Mouse (Mus musculus) heart, adult 8-10 months (tissue): Measurements from ENCODE around the gene Ticrr. TPM values are rescaled to one million over a fixed set of nuclear protein-coding genes. Genes with fewer than 3 reads are reported as not detected.

Experiments
- DNase-seq: peaks from one replicate; pipeline ENCODE4 v3.0.0; 2022; ENCODE audit warnings: low spot score
- total RNA-seq, 4 experiments: library from RNA; stranded (reverse); gene quantifications; 2 replicates each; pipeline ENCODE4 v1.2.4; 2022

Gene Ticrr
- total RNA-seq, 4 experiments from 2014 or later, result 0.14 TPM; not detected in 3

DNA sequence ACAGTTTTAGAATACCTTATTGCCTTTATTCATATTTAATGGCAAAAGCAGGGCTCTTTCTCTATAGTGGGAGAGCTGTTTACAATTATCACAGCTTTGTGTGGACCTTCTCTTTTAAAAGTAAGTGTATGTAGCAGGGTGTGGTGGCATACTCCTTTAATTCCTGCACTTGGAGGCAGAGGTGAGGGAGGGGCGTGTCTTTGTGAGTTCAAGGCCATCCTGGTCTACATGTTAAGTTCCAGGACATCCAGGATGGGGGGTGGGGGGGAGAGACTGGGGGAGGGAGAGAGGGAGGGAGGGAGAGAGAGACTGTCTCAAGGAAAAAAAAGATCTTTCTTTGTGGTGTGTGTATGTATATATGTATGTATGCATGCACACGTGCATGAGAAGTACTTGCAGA, 20.2 kb downstream of the Ticrr start:
- DNase-seq, result no peak

DNA sequence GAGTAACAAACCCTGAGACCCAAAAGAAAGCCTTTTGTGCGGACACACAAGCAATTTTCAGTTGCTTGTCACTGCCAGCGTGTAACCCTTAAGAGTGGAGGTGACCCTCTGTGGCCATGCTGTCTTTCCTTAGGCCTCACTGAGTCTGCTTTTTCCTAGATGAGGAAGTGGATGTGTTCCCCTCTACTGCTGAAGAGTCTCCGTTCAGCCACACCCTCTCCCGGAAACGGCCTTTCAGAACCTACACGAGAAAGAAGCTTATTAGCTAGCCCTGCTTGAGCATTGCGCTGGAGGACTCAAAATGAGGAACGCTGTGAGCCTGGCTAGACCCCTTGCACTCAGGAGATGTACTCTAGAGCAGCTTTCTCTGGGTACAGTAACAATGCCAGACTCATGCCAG, 36.5 kb downstream of the Ticrr start:
- no peak for DNase-seq

DNA sequence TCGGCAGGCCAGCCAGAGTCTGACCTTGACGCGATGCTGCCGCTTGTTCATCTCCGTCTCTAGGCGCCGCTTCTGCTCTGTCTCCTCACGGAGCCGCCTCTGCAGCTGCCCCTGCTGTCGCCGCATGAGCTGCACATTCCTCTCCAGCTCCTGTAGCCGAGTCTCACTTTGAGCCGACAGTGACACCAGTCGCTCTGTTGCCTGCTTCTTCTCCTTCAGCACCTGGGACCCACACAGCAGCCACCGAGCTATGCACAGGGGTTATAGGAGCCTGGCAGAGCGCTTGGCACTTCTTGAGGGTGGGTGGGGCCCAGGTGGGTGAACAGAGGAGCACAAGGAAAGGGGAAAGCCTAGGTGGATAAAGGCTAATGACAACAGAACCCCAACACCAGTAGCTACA, 42.8 kb downstream of the Ticrr start:
- DNase-seq, result no peak

DNA sequence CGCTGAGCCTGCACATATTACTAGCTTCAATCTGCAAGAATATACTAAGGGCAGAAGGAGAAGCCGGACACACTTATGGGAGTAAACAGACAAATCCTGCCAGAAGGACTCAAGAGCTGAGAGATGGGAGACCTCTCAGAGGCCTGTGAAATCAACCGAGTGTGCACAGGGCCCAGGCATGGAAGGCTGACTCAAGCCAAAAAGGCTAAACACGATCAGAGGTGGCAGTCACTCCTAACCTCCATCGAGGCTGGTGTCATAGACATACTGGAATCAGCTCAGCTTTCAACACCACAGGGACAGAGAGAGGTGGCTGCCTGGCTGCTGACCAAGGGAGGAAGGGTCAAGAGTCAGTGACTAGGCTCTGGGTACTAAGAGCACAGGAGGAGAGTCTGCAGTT, 45.2 kb downstream of the Ticrr start:
- no peak for DNase-seq

DNA sequence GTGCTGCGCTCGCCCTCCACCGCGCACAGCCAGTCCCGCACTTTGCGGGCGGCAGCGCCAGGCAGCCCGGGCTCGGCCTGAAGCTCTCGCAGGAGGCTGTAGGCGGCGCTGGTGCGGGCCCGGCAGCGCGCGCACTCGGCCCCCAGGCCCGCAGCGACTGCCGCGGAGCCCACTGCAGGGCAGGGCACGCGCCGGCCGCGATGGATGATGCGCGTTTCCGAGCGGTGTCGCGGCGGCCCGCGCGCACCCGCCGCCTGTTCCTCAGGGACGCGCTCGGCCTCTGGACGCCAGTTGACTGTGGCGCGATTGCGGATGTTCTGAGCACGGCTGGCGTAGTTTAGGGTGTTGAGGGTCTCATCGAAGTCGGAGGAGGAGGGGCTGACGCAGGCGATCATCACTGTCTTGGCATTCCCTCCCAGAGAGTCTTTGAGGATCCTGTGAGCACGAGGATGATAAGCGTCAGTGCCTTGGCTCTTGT, 50.2 kb downstream of the Ticrr start:
- no peak for DNase-seq

DNA sequence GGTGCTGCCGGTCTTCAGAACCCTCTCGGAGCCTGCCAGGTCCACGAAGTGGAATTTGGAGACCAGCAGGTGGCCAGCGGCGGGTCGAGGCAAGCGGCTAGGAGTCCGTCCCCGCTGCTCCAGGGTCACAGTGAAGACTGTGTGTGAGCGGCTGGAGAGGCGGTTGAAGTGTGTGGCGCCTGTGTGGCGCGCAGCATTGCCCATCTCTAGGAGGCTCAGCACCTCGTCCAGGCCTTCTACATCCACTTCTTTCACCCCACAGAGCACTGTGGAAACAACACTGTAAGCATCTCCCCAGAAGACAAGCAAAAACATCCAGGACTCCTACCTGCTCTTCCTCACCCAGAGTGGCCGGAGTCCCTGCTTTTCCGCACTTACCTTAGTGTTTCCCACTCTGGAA, 50.8 kb downstream of the Ticrr start:
- DNase-seq, result no peak

DNA sequence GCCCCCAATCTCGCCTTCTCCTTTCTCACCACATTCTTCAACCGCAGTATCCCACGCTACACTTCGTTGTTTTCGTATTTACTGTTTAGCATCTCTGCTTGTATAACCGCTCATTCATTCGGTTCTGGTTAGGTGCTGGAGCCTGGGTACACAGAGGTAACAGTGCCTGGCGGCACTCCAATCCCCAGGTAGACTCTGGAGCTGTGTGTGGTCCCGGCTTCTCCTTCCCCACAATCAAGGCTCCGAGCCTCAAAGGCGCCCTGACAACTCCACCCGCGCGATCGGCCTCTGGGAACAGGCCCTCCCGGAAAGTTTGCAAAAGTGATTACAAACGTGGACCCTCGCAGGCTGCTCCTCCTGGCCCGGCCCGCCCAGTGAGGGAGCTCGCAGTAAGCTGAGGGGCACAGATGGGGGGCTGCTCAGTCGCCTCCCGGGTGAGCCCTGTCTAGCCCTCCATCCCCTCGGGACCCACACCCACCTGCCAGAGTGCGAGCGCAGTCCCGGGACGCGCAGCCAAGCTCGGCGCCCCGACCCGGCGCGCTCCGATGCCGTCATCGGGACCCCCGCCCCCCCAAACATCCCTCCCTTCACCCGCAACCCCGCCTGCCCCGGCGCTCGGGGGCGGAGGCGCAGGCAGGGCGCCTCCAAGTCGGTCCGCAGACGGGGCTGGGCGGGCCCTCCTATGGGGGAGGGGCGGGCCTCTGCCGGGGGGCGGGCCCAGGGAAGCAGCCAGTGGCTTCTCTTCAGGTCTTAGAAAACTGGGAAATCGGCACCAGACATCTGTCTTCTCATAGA, 55.4 kb downstream of the Ticrr start, which contains the start of gene Kif7:
TSS of gene Kif7 (minus strand) at position 534 of the 795 bp plus-strand sequence.
- DNase-seq, result peak; percentile 75

DNA sequence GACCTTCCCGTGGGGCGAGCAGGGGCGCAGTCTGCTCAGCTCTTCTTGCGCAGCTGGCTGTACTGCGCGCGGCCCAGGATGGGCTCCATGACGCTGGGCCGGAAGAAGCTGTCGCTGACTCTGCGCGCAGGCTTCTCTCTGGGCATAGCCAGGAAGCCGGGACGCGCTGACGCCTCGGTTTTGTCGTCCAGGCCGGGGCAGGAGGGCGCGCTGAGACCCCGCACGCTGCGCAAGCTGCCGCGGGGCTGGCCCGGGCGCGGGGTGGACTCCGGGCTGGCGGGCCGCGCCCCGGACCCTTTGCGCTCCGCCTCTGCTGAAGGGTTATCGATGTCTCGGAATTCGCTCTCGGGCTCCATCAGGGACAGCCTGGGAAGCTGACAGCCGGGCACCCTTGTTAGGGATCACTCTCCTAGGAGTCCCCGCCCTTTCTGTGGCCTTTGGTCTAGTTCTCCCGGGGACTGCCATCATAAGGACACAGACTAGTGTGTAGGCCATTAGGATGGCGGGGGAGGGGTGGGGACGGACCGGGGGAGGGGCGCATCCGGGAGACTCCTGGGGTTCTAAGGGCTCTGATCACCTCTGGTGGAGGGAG, 61.5 kb downstream of the Ticrr start:
- DNase-seq, result peak; percentile 36

DNA sequence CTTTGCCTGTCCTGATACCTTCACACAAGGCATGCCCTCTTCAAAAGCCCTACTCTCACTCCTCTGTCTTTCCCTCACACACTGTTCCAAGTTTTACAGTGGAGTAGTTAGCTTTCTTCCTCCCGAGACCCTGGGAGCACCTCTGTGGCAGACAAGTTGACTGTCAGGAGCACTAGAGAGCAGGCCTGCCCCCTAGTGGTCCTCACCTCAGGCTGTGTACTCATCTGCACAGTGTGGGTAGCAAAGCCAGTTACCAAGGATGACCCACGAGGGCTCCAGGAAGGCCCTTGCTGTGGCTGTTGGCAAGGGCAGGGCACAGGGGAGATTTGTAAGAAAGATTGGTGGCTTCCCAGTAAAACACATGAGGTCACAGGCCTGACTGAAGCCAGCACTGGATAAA, 67.1 kb downstream of the Ticrr start:
- peak; percentile 41 for DNase-seq

DNA sequence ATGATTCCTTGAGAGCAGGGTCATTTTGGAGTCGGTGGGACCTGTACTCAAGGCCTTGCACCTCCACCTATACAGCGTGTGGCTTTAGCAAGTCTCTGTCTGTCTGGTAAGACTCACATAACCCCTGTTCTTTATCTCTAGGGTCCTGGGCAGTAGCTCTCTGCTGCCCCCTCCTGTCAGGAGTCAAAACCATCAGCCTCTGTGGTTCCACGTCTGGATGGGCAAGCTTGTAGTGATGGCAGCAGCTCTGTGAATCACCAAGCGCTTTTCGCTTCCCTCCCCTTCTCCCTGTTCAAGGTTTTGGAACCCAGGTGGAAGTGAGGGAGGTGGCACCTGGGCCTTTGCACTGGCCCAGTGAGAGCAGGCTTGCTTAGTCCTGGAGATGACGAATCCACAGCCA, 68.2 kb downstream of the Ticrr start:
- peak; percentile 54 for DNase-seq

DNA sequence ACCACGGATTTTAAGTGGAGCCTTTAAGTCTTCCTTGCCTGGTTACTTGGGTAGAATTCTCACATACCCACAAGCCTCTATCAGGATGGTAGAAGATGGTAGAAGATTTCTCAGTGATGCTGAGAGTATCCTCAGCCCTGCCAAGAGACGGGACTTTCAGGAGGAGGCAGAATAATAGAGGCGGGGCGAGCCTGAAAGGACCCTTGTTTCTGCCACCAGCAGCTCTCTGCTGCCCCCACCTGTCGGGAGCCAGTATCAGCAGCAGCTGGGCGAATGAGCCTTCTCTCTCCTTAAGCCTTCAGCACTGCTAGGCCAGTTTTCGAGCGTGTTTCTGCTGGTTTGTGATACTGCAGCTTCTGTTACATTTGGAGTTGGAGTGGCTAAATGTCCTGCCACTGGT, 69.2 kb downstream of the Ticrr start:
- peak; percentile 45 for DNase-seq

DNA sequence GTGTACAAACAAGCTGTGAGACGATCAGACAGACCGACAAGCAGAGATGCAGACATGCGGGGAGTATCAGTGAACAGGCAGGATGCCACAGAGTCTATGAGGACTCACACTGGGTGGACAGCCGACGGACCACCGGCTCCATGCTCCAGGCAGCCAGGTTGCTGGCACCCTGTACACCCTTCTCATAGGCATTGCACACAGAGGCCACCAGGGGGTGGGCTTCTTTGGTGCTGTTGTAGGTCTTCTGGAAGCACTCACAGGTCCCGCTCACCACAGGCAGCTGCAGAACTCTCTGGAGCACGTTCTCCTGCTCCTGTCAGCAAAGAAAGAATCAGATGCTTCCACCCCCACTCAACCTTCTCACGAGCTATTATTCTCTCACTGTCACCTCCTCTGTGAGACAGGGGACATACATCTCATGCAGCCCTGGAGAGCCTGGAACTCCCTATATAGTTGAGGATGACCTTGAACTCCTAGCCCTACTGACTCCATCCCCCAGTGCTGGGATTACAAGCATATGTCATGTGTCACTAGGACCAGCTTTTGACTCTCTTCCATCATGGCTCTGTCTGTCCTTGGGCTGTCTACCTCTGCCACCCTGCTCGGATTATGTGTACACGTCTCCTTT, 69.9 kb downstream of the Ticrr start:
- DNase-seq, result no peak

DNA sequence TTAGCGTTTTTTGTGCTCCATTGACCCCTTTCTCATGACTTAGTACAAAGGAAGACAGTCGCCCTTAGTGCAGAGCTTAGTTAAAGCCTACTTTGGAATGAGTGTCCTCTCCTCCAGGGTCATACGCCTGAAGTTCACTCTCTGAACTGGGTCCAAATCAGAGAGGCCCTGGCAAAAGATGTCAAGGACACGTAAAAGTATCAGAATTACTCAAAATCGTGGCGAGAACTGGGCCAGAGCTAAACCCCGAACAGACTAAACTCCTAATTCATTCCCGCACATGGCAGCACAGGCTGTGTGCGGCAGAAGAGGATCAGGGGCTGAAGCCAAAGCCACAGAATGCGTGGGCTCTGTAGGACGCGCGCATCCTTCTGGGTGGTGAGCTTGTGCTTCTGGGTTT, 71.4 kb downstream of the Ticrr start:
- no peak for DNase-seq

DNA sequence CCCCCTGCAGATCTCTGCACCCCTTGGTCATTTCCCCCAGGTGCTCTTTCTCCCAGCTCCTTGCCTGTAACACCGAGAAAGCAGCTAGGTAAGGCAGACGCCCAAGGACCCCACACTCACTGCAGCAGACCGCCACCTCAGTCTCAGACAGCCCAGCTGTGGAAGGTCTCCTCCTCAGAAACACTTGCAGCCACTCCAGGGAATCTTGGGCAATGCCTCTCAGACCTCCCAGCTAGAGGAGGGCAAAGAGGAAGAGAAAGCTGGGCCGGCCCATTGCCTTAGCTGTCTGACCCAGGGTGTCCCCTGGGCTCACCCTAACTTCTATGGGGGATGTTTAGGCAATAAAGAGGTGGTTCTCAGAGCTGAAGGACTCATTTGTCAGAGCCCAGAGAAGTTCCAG, 72.6 kb downstream of the Ticrr start, which contains the start of gene Plin1:
TSS of gene Plin1 (minus strand) at position 282 of the 400 bp plus-strand sequence.
- no peak for DNase-seq

DNA sequence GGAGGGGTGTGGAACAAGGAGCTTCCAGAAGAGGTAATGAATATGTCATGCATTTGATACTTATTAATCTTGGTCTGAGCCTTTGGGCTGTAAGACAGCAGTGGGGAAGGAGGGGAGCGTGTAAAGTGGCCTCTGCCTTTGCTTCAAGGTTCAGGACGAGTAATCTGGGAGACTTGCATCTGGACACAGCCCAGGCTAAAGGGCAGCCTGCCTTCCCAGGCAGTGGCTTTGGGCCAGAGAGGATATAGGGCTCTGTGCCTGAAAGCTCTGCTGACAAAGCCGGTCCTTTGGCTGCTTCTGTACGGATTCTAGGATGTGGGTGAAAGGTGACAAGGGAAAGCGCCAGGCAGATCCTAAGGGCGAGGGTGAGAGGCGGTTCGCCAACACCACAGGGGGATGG, 74.6 kb downstream of the Ticrr start:
- DNase-seq, result peak; percentile 67

DNA sequence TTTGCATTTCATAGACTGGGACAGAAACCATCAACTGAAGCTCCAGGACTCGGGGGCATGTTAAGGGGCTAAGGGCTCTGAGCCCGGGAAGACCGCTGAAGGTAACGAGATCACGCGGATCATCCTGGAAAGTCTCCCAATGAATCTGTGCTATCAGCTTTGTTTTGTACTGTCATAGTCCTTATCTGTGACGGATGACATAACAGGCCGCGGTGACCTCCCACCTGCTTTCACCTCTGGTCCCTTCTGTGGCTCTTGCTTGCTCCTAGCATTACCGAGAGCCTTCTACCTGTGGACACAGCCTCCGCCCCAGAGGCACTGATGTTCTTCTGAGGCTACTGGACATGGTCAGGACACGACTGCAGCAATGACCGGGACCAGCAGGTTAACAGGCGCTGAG, 76.5 kb downstream of the Ticrr start:
- no peak for DNase-seq

DNA sequence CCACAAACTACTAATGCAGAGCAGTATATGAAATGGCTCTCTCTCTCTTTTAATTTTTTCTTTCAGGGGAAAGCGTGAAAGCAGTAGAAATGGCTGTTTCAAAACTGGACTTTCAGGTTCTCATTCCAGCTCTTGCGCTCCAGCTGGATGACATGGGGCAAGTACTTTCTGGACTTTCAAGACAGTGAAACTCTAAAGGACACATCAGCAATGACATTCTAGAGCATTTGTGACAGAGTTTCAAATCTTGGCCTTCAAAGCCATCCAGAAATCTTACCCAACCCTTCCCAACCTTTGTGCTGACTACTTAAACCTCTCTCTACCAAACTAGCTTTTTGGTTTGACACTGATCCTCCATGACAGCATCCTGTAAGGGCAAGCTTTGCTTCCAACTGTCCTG, 78.9 kb downstream of the Ticrr start:
- DNase-seq, result no peak

DNA sequence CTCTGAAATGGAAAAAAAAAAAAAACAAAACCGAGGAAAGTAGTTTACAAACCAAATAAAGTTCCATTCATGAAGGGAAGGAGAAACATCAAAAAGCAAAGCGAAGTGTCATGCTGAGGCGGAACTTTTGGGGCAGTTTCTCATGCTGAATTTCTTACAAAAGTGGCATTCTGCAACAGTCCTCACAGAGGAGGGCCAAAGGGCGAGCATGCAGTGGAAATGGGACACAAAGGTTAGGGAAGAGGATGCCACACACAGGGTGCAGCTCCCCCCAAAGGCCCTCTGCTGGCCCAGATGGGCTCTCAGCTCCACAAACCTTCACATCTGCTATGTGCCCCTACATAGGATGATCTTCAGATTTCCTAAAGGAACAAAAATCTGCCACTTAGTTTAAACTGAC, 80.3 kb downstream of the Ticrr start:
- no peak for DNase-seq

DNA sequence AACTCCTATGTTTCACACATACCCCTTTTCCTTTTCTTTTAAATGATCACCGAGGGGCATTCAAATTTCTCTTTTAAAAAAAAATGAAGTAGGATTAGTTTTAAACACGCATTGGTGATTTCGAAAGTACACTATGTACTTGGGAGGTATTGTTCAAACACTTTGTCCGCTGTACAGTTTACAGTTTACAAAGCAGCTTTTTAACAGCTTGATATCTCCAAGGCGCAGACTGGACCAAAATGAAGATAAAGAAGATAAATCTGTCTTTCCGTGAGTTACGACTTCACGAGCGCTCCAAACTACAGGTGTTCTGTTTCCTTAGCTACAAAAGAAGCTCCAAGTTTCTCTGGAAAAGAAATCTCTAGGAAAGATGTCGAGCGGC, 82.3 kb downstream of the Ticrr start:
- DNase-seq, result no peak

DNA sequence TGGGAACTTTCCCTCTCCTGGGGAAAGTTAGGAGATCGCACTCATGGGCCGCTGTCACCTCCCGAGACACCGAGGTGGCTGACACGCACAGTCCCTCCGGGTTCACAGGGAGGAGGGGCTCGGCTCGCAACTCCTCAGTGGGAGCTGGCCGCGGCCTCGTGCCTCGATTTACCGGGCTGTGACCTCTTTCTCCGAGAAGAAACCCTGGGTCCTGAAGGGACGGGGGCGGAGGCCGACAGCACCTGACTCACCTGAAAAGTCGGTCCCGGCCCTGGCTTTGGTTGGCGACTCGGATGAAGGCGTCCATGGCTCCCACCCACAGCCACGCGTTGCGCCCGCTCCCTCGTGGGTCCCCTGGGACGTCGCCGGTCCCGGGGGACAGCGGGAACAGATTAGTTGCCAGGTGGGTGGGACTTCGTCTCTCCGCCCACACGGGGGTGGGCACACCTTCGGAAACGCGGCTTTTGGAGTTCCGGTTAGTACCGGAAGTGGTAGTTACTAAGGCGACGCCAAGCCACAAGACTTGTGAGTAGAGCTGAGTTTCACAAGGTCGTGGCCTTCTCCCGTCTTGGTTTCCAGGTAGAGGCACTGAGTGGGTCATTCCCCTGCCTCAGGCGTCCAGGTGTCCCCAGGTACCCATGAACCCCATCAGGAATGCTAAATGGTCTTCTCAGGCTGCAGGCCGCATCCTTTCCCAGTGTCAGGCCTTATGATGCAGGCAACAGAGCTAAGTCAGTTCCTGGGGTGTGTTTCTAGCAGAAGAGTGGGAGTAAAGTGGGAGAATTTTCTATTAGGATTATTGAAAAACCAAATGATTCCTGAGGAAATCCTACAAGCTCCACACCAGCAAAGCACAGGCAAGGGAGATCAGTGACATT, 82.9 kb downstream of the Ticrr start, which contains the start of the genes Pex11a and Wdr93:
TSS of gene Pex11a (minus strand) at position 473 of the 878 bp plus-strand sequence.
TSS of gene Wdr93 (plus strand) at position 505 of the 878 bp plus-strand sequence.
- DNase-seq, result peak; percentile 60

DNA sequence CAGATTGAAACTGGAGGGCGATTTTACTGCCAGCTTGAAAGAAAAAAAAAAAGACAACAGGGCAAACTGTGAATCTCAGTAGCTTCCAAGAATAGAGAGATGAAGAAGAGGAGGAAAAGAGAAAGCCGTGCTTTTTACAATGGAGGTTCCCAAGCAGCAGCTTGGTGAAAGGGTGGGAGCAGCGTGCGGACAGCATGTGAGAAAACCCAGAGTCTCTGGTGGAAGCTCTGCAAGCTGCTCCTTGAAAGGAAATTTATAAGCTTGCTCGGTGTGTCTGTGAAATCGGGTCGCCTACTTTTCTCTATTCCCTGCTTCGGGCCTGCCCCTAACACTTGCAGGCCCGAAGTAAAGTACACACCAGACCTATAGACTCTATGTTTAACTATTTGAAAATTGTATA, 84.1 kb downstream of the Ticrr start:
- DNase-seq, result no peak

DNA sequence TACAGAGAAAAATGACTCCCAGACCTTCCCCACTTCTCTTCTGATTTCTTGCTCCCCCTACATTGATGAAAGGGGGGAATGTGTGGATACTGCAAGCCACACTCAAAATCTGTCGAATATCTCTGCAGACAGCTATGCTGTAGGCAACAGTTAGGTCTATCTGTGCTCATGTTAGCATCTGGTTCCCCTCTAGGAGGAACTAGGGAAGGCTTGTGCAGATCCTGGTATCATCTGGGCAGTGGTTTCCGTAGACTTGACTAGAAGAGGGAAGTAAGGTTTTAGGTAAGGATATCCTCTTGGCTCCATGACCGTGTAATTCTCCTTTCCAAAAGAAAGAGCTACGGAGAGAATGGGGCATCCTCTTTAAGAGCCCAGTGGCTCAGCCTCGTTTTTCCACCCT, 84.6 kb downstream of the Ticrr start:
- DNase-seq, result no peak
